Mouse (Mus musculus) neural tube, embryonic 15.5 days (tissue): ENCODE results near the gene Unc13a. TPM values are rescaled to one million over a fixed set of nuclear protein-coding genes. Genes with fewer than 3 reads are reported as not detected.

Experiments used
- ATAC-seq: fragments of 200-750 bp; cut with Nextera tagmentation; 2 replicates; pipeline ENCODE4 v1.8.0; 2017; ENCODE audit warnings: mild to moderate bottlenecking, moderate TSS enrichment, moderate library complexity; ENCODE audit not compliant: low FRiP score
- H3K27ac ChIP-seq: fragments of 300-500 bp; sonication (generic); replicated peaks from 2 replicates; pipeline ENCODE4 v1.5.1; 2015; ENCODE audit warnings: mild to moderate bottlenecking, inconsistent platforms
- H3K27me3 ChIP-seq: fragments of 300-500 bp; sonication (generic); replicated peaks from 2 replicates; pipeline ENCODE4 v1.6.1; 2015; ENCODE audit warnings: inconsistent platforms
- H3K36me3 ChIP-seq: fragments of 300-500 bp; sonication (generic); 2 replicates; pipeline ENCODE4 v1.6.1; 2015; ENCODE audit warnings: inconsistent platforms
- H3K4me1 ChIP-seq: fragments of 300-500 bp; sonication (generic); 2 replicates; pipeline ENCODE4 v1.6.1; 2015; ENCODE audit warnings: inconsistent platforms
- H3K4me2 ChIP-seq: fragments of 300-500 bp; sonication (generic); 2 replicates; pipeline ENCODE4 v1.6.1; 2015; ENCODE audit warnings: inconsistent platforms, mild to moderate bottlenecking, moderate library complexity
- H3K4me3 ChIP-seq: fragments of 300-500 bp; sonication (generic); replicated peaks from 2 replicates; pipeline ENCODE4 v1.5.1; 2015; ENCODE audit warnings: mild to moderate bottlenecking, inconsistent platforms
- H3K9ac ChIP-seq: fragments of 300-500 bp; sonication (generic); replicated peaks from 2 replicates; pipeline ENCODE4 v1.6.1; 2015; ENCODE audit warnings: mild to moderate bottlenecking, inconsistent platforms
- H3K9me3 ChIP-seq: fragments of 300-500 bp; sonication (generic); replicated peaks from 2 replicates; pipeline ENCODE4 v1.6.1; 2016; ENCODE audit warnings: inconsistent platforms
- WGBS: fragments of 180-500 bp; shearing (Covaris S2); methylation state at CpG from one replicate; pipeline ENCODE4 v1.1.7; 2015; ENCODE audit warnings: mixed read lengths; 5-methylcytosine and 5-hydroxymethylcytosine counted together
- polyA plus RNA-seq: library from polyadenylated mRNA; unstranded; fragments of >200 nt; fragmentation: Nextera tagmentation; extraction: Ambion mirVana; gene quantifications from 2 replicates; pipeline ENCODE4 v1.2.1, GENCODE M21; 2015

Gene Unc13a
- polyA plus RNA-seq, 1 experiment from 2014 or later, result 22.2 TPM

- no peaks in the 10 kb centered on the region for H3K9me3 ChIP-seq
- peak overlapping the region; percentile 96 for H3K4me2 ChIP-seq
- peak overlapping the region; percentile 64 for H3K4me3 ChIP-seq
- no peaks in the 10 kb centered on the region for H3K27me3 ChIP-seq
- peak; percentile 80 for ATAC-seq
- peaks cover 47% of the 10 kb centered on the region for H3K4me1 ChIP-seq
- peak overlapping the region; percentile 99 for H3K9ac ChIP-seq
- peak overlapping the region; percentile 98 for H3K27ac ChIP-seq
- no peaks in the 10 kb centered on the region for H3K36me3 ChIP-seq
- WGBS, result 4% methylated on average over 60 of the region's 60 CpGs
Measured at GRCm38 (mm10) chr8:71592374-71593170, 79.0 kb downstream of the Unc13a start.

DNA sequence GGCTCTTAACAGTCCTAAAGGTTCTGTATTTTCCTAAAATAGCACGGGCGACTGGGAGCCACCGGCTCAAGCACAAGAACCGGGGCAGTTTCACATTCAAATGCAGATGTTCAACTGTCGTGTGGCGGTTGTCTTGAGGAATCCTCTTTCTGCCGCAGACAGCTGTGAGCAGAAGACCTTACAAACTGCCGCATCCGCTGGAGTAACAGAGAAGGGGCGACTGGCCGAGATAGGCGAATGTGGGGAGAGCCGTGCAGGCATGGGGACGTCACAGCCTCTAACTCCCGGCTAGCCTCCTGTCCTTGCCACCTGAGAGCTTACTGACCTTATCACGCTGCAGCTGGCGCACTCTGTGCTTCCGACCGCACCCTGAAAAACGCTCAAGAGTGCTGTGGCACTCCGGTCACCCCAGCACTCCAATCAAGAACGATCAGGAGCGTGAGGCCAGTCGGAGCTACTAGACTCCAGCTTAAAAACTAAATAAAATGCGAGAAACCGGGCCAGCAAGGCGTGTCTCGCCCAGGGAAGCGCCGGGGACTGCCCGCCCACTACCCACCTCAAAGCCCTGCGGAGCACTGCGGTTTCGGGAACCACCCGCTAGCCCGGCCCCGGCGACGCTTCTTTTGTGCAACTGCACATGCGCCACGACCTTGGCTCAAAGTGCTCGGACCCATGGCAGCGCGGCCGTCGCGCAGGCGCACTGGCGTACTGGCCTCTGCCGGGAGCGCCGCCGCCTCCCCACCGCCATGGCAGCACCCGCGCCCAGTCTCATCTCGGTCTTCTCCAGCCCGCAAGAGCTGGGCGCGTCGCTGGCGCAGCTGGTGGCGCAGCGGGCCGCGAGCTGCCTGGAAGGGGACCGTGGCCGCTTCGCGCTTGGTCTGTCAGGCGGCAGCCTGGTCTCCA, 79.8 kb downstream of the Unc13a start, which contains the start of gene Pgls:
Pgls (plus strand) TSS at position 706 of the 903 bp plus-strand sequence.
- Histone ChIP-seq H3K27me3 (no peaks in the 10 kb centered on the region), H3K9ac (peak within 1 kb of the TSS; percentile 99), H3K4me2 (peak within 1 kb of the TSS; percentile 96), H3K4me3 (peak within 1 kb of the TSS; percentile 64), H3K27ac (peak within 1 kb of the TSS; percentile 98), H3K4me1 (peaks cover 47% of the 10 kb centered on the region), H3K36me3 (peaks cover 6% of the 10 kb centered on the region), H3K9me3 (no peaks in the 10 kb centered on the region)
- WGBS, result under 1% methylated on average over 68 of the region's 71 CpGs
- ATAC-seq, result peak; percentile 91

GRCm38 (mm10) chr8:71591017-71591416, 80.5 kb downstream of the Unc13a start:
- Histone ChIP-seq H3K9ac (peak overlapping the region; percentile 99), H3K27ac (peak overlapping the region; percentile 98), H3K4me3 (peak overlapping the region; percentile 64), H3K36me3 (peaks cover 11% of the 10 kb centered on the region), H3K4me1 (peaks cover 43% of the 10 kb centered on the region), H3K4me2 (peak overlapping the region; percentile 96), H3K9me3 (no peaks in the 10 kb centered on the region), H3K27me3 (no peaks in the 10 kb centered on the region)
- WGBS, result 25% methylated on average over 5 of the region's 5 CpGs
- ATAC-seq, result no peak

DNA sequence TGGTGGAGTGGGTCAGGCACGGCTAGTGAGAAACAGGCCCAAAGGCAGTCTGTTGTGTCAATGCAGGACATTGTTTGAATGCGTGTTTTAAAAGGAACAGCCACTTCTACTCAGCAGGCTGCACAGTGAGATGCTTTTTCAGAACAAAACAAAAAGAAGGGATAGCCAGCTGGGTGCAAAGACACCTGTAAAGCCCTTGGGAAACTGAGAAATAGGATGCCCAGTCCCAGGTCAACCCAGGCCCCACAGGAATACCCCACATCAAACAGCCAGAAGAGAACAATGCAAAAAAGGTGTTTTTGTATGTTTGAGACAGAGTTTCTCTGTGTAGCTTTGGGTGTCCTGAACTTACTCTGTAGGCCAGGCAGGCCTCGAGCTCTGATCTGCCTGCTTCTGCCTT, 82.8 kb downstream of the Unc13a start:
- no peak overlapping the region for H3K27ac ChIP-seq
- H3K4me1 ChIP-seq, result peaks cover 27% of the 10 kb centered on the region
- no peak overlapping the region for H3K4me2 ChIP-seq
- WGBS, result 66% methylated on average over 3 of the region's 3 CpGs
- no peak overlapping the region for H3K4me3 ChIP-seq
- no peaks in the 10 kb centered on the region for H3K27me3 ChIP-seq
- no peak overlapping the region for H3K9ac ChIP-seq
- ATAC-seq, result no peak
- H3K36me3 ChIP-seq, result peaks cover 34% of the 10 kb centered on the region
- H3K9me3 ChIP-seq, result no peaks in the 10 kb centered on the region

DNA sequence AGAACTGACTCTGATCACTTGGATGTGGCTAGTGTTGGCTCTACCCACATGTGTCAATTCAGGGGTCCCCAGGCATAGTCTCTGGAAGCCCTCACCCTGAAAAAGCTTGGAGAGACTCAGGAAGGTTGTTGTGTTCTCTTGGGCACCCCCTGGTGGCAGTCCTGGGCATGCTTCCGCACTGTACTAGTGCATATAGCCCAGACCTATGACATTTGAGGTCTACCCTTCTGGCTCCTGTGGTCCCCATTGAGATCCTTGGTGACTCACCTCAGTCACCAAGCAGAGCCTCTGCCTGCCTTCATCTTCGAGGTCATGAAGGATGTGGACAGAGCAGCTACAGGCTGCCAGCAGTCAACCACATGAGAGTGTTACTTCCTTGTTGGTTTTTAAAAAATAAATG, 84.7 kb downstream of the Unc13a start:
- H3K4me2 ChIP-seq, result no peak overlapping the region
- no peaks in the 10 kb centered on the region for H3K27me3 ChIP-seq
- ATAC-seq, result no peak
- H3K36me3 ChIP-seq, result peaks cover 40% of the 10 kb centered on the region
- H3K9me3 ChIP-seq, result no peaks in the 10 kb centered on the region
- no peak overlapping the region for H3K9ac ChIP-seq
- H3K4me1 ChIP-seq, result peaks cover 14% of the 10 kb centered on the region
- WGBS, result 81% methylated on average over 2 of the region's 2 CpGs
- no peak overlapping the region for H3K27ac ChIP-seq
- H3K4me3 ChIP-seq, result no peak overlapping the region

GRCm38 (mm10) chr8:71580201-71580600, 91.4 kb downstream of the Unc13a start:
- H3K4me3 ChIP-seq, result no peak overlapping the region
- peak; percentile 26 for ATAC-seq
- H3K4me1 ChIP-seq, result peaks cover 15% of the 10 kb centered on the region; the same call in 1 of the 2 replicates
- no peaks in the 10 kb centered on the region for H3K9me3 ChIP-seq
- H3K9ac ChIP-seq, result no peak overlapping the region
- H3K27me3 ChIP-seq, result no peaks in the 10 kb centered on the region
- peaks cover 37% of the 10 kb centered on the region for H3K36me3 ChIP-seq
- H3K27ac ChIP-seq, result no peak overlapping the region
- WGBS, result 29% methylated on average over 9 of the region's 9 CpGs
- no peak overlapping the region for H3K4me2 ChIP-seq

GRCm38 (mm10) chr8:71579476-71579875, 92.1 kb downstream of the Unc13a start:
- 80% methylated on average over 14 of the region's 14 CpGs for WGBS
- Histone ChIP-seq H3K27me3 (no peaks in the 10 kb centered on the region), H3K36me3 (peaks cover 30% of the 10 kb centered on the region), H3K9ac (no peak overlapping the region), H3K4me2 (no peak overlapping the region), H3K27ac (peak overlapping the region; percentile 9; the same call in 1 of the 2 replicates), H3K4me3 (no peak overlapping the region), H3K9me3 (no peaks in the 10 kb centered on the region), H3K4me1 (peaks cover 16% of the 10 kb centered on the region; the same call in 1 of the 2 replicates)
- ATAC-seq, result 0 out of 2 replicates have a peak, but pooled peaks have one; percentile 13

DNA sequence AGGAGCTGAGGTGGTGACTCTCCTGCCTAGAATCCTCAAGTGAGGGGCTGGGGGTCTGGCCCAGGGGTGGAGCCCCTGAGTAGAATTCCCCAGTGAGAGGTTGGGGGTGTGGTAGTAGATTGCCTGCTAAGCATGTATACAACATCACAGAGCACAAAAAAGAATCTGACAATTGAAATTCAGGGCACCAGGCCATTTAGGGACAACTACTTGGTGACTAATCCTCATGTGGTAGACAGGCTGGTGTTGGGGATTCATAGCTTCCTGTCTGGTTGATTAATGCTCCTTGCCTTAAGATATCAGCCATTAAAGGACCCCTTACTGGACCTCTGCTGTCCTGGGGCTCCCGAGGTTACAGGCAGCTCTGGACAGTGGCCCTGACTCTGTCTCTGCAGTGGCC, 92.5 kb downstream of the Unc13a start:
- Histone ChIP-seq H3K9ac (no peak overlapping the region), H3K4me2 (no peak overlapping the region), H3K27ac (0 out of 2 replicates have a peak overlapping the region, but pooled peaks have one; percentile 9), H3K27me3 (no peaks in the 10 kb centered on the region), H3K36me3 (peaks cover 25% of the 10 kb centered on the region), H3K9me3 (no peaks in the 10 kb centered on the region), H3K4me1 (peaks cover 21% of the 10 kb centered on the region; the same call in 1 of the 2 replicates), H3K4me3 (no peak overlapping the region)
- ATAC-seq, result no peak
- WGBS, result 75% methylated on average over 1 of the region's 1 CpGs

GRCm38 (mm10) chr8:71577856-71578387, 93.6 kb downstream of the Unc13a start:
- no peaks in the 10 kb centered on the region for H3K9me3 ChIP-seq
- H3K9ac ChIP-seq, result no peak overlapping the region
- H3K4me2 ChIP-seq, result no peak overlapping the region
- H3K36me3 ChIP-seq, result peaks cover 20% of the 10 kb centered on the region
- no peak overlapping the region for H3K4me3 ChIP-seq
- ATAC-seq, result no peak
- H3K4me1 ChIP-seq, result peaks cover 23% of the 10 kb centered on the region; the same call in 1 of the 2 replicates
- H3K27ac ChIP-seq, result no peak overlapping the region
- 80% methylated on average over 4 of the region's 4 CpGs for WGBS
- no peaks in the 10 kb centered on the region for H3K27me3 ChIP-seq

DNA sequence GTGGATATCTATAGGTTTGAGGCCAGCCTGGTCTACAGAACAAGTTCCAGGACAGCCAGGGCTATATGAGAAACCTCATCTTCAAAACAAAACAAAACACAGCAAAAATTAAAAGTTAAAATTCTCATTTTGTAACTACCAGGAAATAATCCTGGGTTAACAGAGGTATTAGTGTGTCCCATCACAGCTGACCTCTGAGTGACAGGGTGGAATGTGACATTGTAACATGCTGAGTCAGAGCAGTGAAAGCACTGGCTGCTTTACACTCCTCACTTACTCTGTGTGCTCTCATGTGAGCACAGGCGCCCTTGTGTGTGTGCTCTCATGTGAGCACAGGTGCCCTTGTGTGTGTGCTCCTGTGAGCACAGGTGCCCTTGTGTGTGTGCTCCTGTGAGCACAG, 96.5 kb downstream of the Unc13a start:
- Histone ChIP-seq H3K27me3 (no peaks in the 10 kb centered on the region), H3K9ac (no peak overlapping the region), H3K4me1 (peaks cover 46% of the 10 kb centered on the region), H3K36me3 (no peaks in the 10 kb centered on the region), H3K4me2 (no peak overlapping the region), H3K9me3 (no peaks in the 10 kb centered on the region), H3K27ac (no peak overlapping the region), H3K4me3 (no peak overlapping the region)
- ATAC-seq, result no peak
- WGBS, result 61% methylated on average over 1 of the region's 1 CpGs

GRCm38 (mm10) chr8:71574426-71574825, 97.1 kb downstream of the Unc13a start:
- Histone ChIP-seq H3K9ac (no peak overlapping the region), H3K4me1 (peaks cover 41% of the 10 kb centered on the region), H3K36me3 (no peaks in the 10 kb centered on the region), H3K9me3 (no peaks in the 10 kb centered on the region), H3K4me3 (no peak overlapping the region), H3K27me3 (no peaks in the 10 kb centered on the region), H3K27ac (no peak overlapping the region), H3K4me2 (no peak overlapping the region)
- 68% methylated on average over 7 of the region's 7 CpGs for WGBS
- ATAC-seq, result no peak
